Mouse (Mus musculus): Measurements from ENCODE around the gene Ereg.

Gene Ereg

DNA sequence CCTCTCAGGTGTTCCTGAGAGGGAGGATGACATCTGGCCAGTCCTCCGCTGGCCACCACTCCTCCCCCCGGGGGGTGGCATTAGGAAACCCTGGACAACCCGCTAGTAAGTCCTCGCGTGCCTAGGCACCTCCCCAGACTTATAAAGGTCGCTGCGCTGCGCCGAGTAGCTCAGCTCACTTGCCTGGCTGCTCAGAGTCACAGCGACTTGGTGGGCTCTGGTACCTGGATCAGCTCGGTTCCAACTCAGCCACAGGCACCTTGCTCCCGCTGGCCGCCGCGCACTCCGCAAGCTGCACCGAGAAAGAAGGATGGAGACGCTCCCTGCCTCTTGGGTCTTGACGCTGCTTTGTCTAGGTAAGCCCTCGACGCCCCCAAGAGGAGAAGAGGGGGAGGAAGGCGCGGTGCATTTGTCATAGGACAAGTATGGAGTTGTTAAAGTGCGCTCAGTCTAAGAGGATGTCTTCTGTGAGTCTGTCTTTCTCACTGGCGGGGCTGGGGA lies at the start of gene Ereg:
TSS of gene Ereg (plus strand) at position 173 of the 501 bp plus-strand sequence.
- DNase-seq (ENCODE audit: low spot score in 2 of 2) = no peak

DNA sequence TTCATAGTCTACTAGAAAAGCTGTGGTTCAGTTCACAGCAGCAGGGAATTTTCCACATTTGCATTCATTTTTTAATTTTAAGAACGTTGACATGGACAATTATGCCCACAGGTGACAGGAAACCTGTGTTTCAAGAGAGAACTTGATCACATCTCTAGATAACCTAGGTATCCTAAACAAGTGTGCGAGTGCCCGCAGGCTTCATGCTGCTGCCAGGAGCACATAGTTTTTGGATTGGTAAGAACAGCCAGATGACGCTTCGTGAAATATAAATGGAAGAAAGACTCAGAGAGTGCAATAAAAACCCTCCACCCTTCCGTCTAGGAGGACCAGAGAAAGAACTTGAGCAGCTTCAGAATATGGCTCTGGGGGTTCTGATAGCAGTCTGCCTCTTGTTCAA lies 47.3 kb upstream of the Ereg start, which contains the start of gene Epgn:
TSS of gene Epgn (plus strand) at position 301 of the 400 bp plus-strand sequence.
- no peak for DNase-seq (ENCODE audit: low spot score in 2 of 2)

DNA sequence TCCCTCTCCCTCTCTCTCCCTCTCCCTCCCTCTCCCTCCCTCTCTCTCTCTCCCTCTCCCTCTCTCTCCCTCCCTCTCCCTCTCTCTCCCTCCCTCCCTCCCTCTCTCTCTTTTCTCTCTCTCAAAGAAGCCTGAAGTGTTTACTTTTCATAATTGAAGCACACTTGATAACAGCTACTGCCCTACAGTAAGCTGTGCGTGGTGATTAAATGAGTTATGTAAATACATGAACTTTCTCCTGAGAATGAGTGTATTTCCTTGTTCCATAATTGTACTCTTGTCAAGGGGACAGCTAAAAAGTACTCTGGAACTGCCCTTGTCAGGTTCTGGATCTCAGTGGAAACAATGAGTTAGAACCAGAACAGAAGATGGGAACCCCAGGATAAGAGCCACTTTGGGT lies 46.6 kb upstream of the Ereg start:
- no peak for DNase-seq (ENCODE audit: low spot score in 2 of 2)

DNA sequence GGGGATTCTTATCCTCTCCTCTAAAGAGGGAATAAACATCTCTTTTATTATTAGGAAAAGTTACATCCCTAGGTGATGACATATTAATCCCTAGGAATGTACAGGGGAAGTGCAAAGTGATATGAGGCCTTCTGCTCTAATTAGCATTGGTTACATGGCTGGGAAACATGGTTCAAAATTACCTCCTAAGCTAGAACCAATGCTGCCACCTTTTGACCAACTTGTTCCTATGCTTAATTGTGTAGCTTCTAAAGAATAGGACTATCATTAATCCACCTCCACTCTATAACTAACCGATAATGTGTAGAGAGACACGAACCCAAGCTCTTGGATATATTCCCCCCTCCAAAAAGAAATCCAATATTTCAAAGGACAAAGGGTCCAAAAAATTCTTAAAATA lies 43.8 kb upstream of the Ereg start:
- no peak for DNase-seq (ENCODE audit: low spot score in 2 of 2)

DNA sequence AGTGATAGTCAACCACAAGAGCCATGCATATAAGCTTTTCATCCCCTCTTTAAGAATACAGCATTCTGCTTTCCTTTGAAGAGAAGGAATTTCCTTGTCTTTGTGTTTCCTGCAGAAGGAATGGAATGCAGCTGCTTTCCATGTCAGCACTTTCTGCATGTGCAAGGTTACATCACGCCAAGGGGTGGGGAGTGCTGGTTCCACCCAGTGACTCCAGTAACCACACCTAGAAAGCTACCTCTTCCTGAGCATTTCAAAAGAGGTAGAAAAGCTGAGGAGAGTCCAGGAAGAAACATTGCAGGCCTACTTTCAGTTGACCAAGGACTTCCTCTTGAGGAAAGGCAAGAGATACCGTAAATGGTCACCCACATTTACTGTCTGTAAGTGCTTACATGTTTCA lies 39.1 kb upstream of the Ereg start:
- DNase-seq (ENCODE audit: low spot score in 2 of 2) = no peak

DNA sequence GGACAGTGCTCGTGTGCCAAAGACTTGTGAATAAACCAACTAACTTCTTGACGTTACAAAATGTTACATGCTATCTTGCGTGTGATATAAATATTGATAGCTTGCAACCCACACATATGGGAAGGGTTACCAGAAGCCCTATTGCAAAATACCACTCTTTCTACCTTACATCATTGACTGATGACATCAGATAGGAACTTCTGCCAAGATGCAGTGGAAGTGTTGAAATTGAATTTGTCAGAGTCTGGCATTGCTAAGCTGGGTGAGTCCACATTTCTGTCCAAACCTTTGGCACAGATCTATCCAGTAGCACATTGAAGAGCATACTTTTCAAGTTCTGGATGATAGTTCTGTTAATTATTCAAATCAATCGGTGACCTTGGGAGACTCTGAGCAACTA lies 37.8 kb upstream of the Ereg start:
- no peak for DNase-seq (ENCODE audit: low spot score in 2 of 2)

DNA sequence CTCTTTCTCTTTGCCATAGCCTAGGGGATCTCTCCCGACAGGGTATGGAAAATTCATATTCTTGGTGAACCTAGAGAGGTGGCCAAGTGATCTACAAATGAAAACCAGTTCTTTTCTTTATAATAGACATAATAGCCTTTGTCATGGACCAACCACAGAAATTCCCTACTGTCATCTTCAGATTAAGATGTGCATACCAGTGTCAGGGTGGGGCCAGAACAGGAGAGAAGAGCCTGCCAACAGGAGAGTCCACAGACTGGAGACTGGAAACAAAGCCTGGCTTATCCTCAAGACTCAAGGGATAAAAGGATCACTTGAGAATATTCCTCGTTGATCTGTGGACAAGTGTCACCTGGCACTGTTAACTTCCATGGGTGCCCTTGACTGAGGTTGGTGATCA lies 36.7 kb upstream of the Ereg start:
- DNase-seq (ENCODE audit: low spot score in 2 of 2) = no peak

DNA sequence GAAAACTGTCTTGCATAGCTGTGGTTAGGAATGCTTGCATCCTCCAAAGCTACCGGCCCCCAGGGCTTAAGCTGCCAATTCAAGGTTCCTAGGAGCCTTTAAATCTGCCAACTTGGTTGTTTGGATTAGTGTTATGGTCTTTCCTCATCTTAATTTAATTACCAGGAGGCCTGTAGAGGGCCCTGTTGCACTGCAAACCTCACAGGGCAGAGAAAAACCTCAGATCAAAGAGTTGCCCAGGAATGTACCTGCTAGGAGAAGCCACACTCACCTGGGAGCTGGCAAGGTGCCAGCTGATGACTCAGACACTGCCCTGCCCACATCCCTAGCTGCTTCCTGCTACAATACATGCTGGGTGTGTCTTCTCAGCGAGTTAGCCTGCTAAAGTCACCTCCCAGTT lies 35.9 kb upstream of the Ereg start:
- DNase-seq (ENCODE audit: low spot score in 2 of 2) = no peak

DNA sequence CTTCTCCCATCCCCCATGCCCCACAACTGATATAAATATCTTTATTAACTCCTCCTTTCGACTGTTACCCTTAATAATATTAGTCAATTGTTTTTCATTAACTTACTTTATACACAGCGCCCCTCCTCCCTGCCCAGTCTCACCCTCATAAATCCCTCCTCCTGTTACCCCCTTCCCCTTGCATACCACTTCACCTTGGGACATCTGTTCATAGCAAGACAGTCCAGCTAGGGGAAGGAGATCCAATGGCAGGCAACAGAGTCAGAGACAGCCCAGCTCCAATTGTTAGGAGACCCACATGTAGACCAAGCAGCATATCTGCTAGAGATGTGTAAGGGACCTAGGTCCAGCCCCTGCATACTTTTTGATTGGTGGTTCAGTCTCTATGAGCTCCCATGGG lies 35.5 kb upstream of the Ereg start:
- no peak for DNase-seq (ENCODE audit: low spot score in 2 of 2)

DNA sequence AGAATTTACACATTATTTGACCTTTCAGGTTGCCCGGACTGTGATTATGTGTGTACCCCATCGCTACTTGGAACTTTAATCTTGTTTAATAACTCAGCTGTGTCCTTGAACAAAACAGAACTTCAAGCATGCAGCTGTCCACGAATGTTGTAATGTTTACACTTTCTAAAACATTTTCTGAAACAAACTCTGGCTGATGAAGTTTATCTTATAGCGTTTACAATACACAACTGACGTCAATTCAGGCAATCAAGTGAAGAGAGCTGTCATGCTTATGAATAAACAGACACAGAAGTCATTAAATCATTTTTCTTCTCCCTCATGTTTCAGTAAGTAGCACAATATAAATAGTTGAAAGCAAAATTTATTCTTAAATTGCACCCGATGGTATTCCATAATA lies 26.4 kb upstream of the Ereg start:
- no peak for DNase-seq (ENCODE audit: low spot score in 2 of 2)

DNA sequence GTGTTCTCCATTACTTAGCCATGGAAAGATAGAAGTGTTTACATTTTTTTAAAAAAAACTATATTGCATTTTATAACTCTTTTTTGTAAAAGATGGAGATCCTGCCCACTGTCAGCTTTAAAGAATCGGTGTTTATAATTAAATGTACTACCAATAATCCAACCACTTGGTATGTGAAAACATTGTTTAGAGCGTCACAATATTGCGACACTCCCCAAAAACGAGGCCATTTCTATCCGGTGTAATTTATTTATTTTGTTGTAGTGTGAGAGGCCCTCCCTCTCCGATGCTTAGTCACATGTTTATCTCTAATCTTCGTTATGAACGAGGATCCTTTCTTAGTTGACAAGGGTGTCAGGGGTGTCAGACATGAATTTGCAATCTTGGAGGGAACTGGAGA lies 26.0 kb upstream of the Ereg start:
- DNase-seq (ENCODE audit: low spot score in 2 of 2) = no peak

DNA sequence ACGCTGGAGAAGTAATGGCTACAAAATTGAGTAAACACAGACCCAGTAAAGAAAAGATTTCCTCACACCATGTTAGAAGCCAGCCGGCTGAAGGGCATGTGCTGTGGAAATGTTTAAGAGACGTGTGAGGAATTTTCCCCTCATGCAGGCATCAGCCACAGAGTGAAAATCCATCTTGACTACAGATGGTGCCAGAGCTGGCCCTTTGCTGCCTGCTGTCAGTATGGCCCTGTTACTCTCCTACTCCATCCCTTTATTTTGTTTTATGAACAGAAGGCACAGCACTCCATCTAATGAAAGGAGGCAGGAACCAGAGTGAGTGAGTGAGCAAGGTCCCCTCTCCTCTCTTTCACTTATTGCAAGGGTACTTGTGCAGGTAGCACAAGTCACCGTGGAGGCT lies 2.1 kb upstream of the Ereg start:
- DNase-seq (ENCODE audit: low spot score in 2 of 2) = no peak

DNA sequence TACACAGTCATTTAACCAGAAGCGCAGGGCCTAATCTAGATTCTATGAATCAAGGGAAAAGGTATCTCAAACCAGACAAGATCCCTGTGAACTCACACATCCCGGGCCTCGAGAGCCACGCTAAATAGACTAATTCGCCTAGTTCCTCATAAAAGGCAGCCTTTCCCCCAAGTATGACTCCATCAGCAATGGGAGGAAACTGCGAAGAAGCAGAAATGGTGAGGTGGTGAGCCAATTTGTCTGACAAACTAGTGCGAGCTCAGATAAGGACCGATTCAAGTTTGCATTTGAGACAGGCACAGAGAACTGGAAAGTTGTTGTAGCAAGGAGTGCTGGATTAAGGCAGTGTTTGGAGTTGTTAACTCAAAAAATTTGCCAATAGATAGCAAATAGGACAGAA lies 796 bp upstream of the Ereg start:
- DNase-seq (ENCODE audit: low spot score in 2 of 2) = no peak

DNA sequence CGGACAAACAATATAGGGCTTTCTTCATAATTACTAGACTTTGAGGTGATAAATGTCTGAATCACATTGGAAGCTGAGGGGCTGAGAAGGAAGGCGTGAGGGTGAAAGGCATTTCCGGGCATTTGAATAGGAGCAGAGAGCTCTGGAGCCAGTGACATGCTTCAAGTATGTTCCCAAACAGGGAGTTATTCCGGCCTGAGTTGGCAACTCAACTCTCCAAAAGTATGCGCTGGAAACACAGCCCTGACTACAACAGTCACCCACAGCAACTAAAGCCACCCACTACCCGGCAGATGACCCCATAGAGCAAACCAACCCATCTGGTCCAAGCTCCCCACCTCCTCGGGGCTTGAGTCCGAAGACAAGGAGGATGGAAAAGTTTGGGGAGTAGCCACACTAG lies 396 bp upstream of the Ereg start:
- no peak for DNase-seq (ENCODE audit: low spot score in 2 of 2)

DNA sequence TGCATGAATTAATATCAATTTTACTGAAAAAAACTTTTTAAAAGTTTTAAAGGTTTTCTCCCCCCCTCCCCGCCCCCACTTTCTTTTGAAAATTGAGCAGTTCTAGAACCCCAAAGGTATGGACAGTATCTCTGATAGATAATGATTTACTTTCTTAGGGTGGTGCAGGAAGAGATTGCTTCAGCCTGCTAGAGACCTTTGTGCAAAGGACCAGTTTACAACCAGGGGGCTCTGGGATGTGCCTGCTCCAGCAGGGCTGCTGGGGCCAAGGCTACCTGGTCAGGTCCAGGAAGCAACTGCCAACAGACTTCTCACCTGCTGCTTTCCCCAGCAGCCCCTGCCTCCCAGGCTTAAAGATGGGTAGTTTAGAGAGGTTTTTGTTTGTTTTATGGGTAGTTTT lies 599 bp downstream of the Ereg start:
- no peak for DNase-seq (ENCODE audit: low spot score in 2 of 2)

DNA sequence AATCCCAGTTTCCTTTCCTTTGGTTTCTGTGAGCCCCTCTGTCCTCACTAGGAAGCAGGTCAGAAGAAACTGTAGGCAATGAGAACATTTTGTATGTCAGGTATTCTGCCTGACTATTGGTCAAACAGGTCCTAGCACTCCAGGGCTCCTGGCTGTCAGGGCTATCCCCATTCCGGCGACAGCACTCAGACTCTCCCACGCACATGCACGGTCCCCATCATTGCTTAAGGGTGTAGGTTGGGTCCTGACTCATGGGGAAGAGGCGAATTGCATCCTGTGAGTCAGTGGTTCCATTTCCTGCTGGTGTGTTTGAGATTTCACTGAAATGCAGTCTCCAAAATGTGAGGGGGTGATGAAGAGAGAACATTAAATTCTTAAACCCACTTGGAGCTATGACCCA lies 8.6 kb downstream of the Ereg start:
- no peak for DNase-seq (ENCODE audit: low spot score in 2 of 2)

DNA sequence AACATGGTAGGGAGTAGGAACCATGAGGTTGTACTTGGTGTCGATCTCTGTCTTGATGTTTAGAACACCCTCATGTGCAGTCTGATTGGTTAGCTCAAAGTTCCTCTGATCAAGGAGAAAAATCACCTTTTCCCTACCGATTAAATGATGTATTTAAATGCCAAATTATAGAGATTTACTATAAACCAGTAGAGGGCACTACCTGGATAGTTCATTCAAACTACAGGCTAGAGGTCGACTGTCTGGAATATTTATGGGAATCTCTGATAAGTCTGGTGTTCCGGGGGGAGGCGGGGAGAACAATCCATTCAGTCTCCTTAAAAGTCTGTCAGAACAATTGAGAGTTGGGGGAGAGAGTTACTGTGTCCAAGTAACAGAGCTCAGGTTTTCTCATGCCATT lies 10.9 kb downstream of the Ereg start:
- no peak for DNase-seq (ENCODE audit: low spot score in 2 of 2)

DNA sequence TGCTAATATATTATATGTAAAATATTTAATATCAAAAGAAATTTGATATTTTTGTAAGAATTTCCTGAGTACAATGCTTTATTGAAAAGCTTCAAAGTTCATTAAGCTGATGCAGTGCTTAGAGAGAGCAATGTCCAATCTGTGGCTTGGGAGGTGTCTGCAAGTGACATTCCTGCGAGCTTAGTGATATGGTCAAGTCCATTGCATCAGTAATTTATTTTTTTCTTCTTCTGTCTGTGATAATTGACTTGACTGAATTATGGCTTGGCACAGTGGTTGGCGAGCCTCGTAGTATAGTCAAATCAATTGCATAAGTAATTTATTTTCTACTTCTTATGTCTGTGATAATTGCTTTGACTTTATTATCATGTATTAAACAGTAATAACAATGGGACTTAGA lies 15.9 kb downstream of the Ereg start:
- DNase-seq (ENCODE audit: low spot score in 2 of 2) = no peak

DNA sequence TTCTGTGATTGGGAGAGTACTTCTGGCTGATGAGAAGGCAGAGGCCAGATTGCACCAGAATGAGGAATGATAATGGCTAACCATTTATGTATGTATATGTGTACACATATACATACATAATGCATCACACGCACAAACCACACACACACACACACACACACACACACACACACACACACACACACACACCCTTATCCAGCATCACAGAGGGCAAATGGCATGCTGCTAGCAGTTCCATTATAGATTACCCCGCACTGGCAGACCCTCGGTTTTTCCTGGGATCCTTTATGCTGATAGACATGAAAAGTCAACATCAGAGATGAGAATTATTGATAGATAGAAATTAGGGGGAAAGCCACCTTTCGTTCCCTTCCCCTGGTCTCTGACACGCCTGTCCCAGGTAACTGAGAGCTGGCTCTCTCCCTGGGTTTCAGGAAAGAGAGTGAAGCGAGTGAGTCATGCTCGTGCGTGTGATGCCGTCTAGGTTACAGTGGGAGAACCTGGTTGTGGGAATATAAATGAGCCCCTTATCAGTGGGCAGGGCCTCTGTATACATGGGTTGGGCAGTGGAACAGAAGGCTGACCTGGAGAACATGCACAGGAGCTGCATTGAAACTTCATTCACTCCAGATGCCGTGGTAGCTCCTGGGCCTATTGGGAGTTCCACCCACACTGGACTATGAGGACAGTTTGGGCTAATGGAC lies 23.6 kb downstream of the Ereg start:
- no peak for DNase-seq (ENCODE audit: low spot score in 2 of 2)

DNA sequence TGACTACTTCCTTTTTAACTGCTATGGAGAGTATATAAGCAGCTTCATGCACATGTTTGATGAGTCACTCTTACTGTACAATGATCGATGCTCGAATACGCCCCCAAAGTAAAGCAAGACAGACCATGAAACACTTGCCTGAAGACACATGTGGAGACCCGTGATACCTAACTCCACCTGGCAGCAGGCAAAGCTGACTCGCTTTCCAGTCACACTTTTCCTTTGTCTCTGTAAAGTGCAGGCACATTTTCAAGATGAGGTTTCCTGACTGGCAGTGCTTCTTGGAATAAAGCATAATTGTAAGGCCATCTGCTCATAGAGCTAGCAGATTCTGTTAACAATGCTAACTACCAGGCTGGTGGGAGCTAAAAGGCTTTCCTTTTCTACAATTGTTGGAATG lies 27.3 kb downstream of the Ereg start:
- no peak for DNase-seq (ENCODE audit: low spot score in 2 of 2)

DNA sequence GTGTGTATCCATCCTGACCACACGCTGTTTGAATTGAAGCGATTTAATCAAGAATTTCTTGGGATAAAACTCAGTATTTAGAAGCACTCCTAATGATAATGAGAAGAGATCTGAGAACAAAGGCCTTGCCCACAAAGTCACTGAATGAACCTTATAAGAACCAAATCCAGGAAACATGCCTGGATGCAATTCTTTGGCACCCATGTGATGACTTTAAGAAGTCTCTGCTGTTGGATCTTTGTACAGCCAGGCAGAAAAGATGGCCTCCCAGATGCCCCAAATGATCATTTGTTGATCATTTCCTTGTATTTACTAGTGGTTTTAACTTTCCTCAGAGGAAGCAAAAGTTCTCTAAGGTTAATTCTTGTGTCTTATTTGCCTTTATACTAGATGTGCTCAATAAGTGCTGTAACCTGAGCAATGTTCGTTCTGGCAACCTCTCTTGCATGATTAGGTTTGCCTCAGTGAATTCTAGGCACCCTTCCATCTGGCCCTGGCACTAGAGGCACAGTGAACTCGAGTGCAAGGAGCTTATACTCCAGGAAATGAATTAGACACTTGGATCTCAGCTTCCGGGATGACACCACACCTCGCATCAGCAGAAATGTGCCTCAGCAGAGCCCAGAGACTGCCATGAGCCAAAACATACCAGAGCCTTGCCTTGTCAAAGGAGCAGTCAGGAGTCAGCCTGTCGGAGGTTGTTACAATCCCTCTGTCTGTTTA lies 29.7 kb downstream of the Ereg start:
- no peak for DNase-seq (ENCODE audit: low spot score in 2 of 2)

DNA sequence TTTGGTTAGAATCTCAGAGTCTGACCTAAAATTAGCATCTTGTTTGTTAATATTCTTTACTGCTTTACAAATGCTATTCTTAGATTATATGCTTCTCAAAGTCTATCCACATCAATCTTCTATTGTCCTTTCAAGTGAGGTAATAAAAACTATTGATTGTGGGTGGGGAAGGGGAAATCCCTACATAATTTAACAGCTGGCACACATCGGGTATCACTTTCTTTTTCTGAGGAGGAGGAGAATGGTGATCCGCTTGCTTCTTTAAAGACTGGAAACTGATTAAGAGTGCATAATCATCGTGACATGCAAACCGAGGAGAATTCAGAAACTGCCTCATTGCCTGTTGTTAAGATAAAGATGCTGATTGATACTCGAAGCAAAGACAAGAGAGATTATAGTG lies 31.8 kb downstream of the Ereg start:
- DNase-seq (ENCODE audit: low spot score in 2 of 2) = no peak

DNA sequence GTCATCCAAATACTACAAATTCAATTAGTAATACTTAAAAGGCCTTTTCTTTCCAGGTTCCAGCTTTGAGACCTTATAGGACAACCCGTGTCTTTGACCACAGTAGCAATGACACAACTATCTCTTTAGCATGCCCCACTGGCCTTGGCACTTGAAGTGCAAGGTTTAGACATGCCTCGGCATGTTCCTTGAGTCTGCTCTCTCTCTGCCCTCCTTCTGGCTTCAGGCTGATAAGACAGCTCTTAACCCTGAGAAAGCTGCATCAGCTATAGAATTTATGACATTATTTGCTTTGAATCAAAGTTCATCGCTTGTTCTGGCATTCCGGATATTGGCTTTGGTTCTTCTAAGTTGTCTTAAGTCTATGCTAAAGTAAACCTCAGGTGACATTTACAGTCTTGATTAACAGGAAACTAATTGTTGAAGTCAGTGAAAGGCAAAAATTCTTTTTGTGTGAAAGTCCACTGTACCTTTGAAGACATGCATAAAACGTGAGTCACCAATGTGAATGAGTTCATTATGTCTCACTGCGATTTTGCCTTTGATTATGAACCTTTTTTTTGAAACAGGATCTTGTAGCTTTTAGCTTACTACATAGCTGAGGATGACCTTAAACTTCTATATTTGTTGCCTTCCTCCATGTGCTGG lies 35.7 kb downstream of the Ereg start:
- DNase-seq (ENCODE audit: low spot score in 2 of 2) = no peak

Data from spleen, postnatal 36 days (tissue).